Mouse (Mus musculus): ENCODE data around the gene H2al1g. TPM values are rescaled to one million over a fixed set of nuclear protein-coding genes. Genes with fewer than 3 reads are reported as not detected.
"Not testable (repeated sequence)": the region's sequence is repeated elsewhere in the genome, so short reads cannot be mapped to it uniquely, and the experiment has no call there.

H2al1g gene
- total RNA-seq (2017) = not detected in 2 replicates

GRCm38 (mm10) chrX:11317956-11318355 lies at the start of gene H2al1g:
Gene H2al1g (plus strand): TSS chrX:11318256.
- not testable (repeated sequence) for ATAC-seq (replicated peaks; ENCODE audit: low read depth, poor library complexity, severe bottlenecking)

- ATAC-seq (replicated peaks; ENCODE audit: low read depth, poor library complexity, severe bottlenecking) = no peak
Measured at GRCm38 (mm10) chrX:11269074-11269473, 49.0 kb upstream of the H2al1g start.

GRCm38 (mm10) chrX:11273190-11273589 lies 44.9 kb upstream of the H2al1g start:
- no peak for ATAC-seq (replicated peaks; ENCODE audit: low read depth, poor library complexity, severe bottlenecking)

GRCm38 (mm10) chrX:11277083-11277482 lies 41.0 kb upstream of the H2al1g start:
- no peak for ATAC-seq (replicated peaks; ENCODE audit: low read depth, poor library complexity, severe bottlenecking)

GRCm38 (mm10) chrX:11280741-11281140 lies 37.3 kb upstream of the H2al1g start:
- ATAC-seq (replicated peaks; ENCODE audit: low read depth, poor library complexity, severe bottlenecking) = peak; percentile 62

- ATAC-seq (replicated peaks; ENCODE audit: low read depth, poor library complexity, severe bottlenecking) = no peak
Measured at GRCm38 (mm10) chrX:11288306-11288882, 29.7 kb upstream of the H2al1g start.

GRCm38 (mm10) chrX:11289244-11289643 lies 28.8 kb upstream of the H2al1g start:
- no peak for ATAC-seq (replicated peaks; ENCODE audit: low read depth, poor library complexity, severe bottlenecking)

- not testable (repeated sequence) for ATAC-seq (replicated peaks; ENCODE audit: low read depth, poor library complexity, severe bottlenecking)
Measured at GRCm38 (mm10) chrX:11298957-11299356, 19.1 kb upstream of the H2al1g start, which contains the start of gene H2al1a. Gene H2al1a (plus strand): TSS chrX:11299257.

GRCm38 (mm10) chrX:11302132-11302531 lies 15.9 kb upstream of the H2al1g start, which contains the start of gene H2al1b:
Gene H2al1b (plus strand): TSS chrX:11302432.
- not testable (repeated sequence) for ATAC-seq (replicated peaks; ENCODE audit: low read depth, poor library complexity, severe bottlenecking)

- ATAC-seq (replicated peaks; ENCODE audit: low read depth, poor library complexity, severe bottlenecking) = not testable (repeated sequence)
Measured at GRCm38 (mm10) chrX:11305355-11305754, 12.7 kb upstream of the H2al1g start, which contains the start of gene H2al1c. Gene H2al1c (plus strand): TSS chrX:11305655.

- not testable (repeated sequence) for ATAC-seq (replicated peaks; ENCODE audit: low read depth, poor library complexity, severe bottlenecking)
Measured at GRCm38 (mm10) chrX:11308524-11308923, 9.5 kb upstream of the H2al1g start, which contains the start of gene H2al1d. Gene H2al1d (plus strand): TSS chrX:11308824.

- ATAC-seq (replicated peaks; ENCODE audit: low read depth, poor library complexity, severe bottlenecking) = not testable (repeated sequence)
Measured at GRCm38 (mm10) chrX:11311634-11312033, 6.4 kb upstream of the H2al1g start, which contains the start of gene H2al1e. Gene H2al1e (plus strand): TSS chrX:11311934.

- not testable (repeated sequence) for ATAC-seq (replicated peaks; ENCODE audit: low read depth, poor library complexity, severe bottlenecking)
Measured at GRCm38 (mm10) chrX:11314858-11315257, 3.2 kb upstream of the H2al1g start, which contains the start of gene H2al1f. Gene H2al1f (plus strand): TSS chrX:11315158.

- not testable (repeated sequence) for ATAC-seq (replicated peaks; ENCODE audit: low read depth, poor library complexity, severe bottlenecking)
Measured at GRCm38 (mm10) chrX:11321192-11321591, 3.1 kb downstream of the H2al1g start, which contains the start of gene H2al1h. Gene H2al1h (plus strand): TSS chrX:11321492.

- not testable (repeated sequence) for ATAC-seq (replicated peaks; ENCODE audit: low read depth, poor library complexity, severe bottlenecking)
Measured at GRCm38 (mm10) chrX:11324359-11324758, 6.3 kb downstream of the H2al1g start, which contains the start of gene H2al1i. Gene H2al1i (plus strand): TSS chrX:11324659.

GRCm38 (mm10) chrX:11327522-11327921 lies 9.5 kb downstream of the H2al1g start, which contains the start of gene H2al1j:
Gene H2al1j (plus strand): TSS chrX:11327822.
- not testable (repeated sequence) for ATAC-seq (replicated peaks; ENCODE audit: low read depth, poor library complexity, severe bottlenecking)

- no peak for ATAC-seq (replicated peaks; ENCODE audit: low read depth, poor library complexity, severe bottlenecking)
Measured at GRCm38 (mm10) chrX:11345762-11346161, 27.7 kb downstream of the H2al1g start.

- no peak for ATAC-seq (replicated peaks; ENCODE audit: low read depth, poor library complexity, severe bottlenecking)
Measured at GRCm38 (mm10) chrX:11346756-11347155, 28.7 kb downstream of the H2al1g start.

GRCm38 (mm10) chrX:11360823-11361222 lies 42.8 kb downstream of the H2al1g start:
- peak; percentile 72 for ATAC-seq (replicated peaks; ENCODE audit: low read depth, poor library complexity, severe bottlenecking)

GRCm38 (mm10) chrX:11361261-11361660 lies 43.2 kb downstream of the H2al1g start:
- peak; percentile 91 for ATAC-seq (replicated peaks; ENCODE audit: low read depth, poor library complexity, severe bottlenecking)

- ATAC-seq (replicated peaks; ENCODE audit: low read depth, poor library complexity, severe bottlenecking) = no peak
Measured at GRCm38 (mm10) chrX:11363890-11364289, 45.8 kb downstream of the H2al1g start.

Data from common myeloid progenitor, adult 5-6 weeks (primary cell).